Mouse (Mus musculus): ENCODE results near the gene Dcaf7. TPM values are rescaled to one million over a fixed set of nuclear protein-coding genes. Genes with fewer than 3 reads are reported as not detected.
"Not testable (repeated sequence)": the region's sequence is repeated elsewhere in the genome, so short reads cannot be mapped to it uniquely, and the experiment has no call there.

Gene Dcaf7
- polyA plus RNA-seq, 1 experiment from 2014 or later = 94.7 TPM

GRCm38 (mm10) chr11:106054600-106054999 lies 17.9 kb downstream of the Dcaf7 start:
- Histone ChIP-seq H3K27ac (no peak overlapping the region), H3K4me1 (replicated peaks) (no peaks in the 10 kb centered on the region), H3K4me3 (no peak overlapping the region), H3K9me3 (no peaks in the 10 kb centered on the region), H3K36me3 (peaks cover 100% of the 10 kb centered on the region), H3K27me3 (ENCODE audit: insufficient read depth, poor library complexity, severe bottlenecking) (no peaks in the 10 kb centered on the region)
- WGBS = 97% methylated on average over 8 of the region's 8 CpGs
- DNase-seq (ENCODE audit: low spot score) = no peak

GRCm38 (mm10) chr11:106055341-106055740 lies 18.7 kb downstream of the Dcaf7 start:
- Histone ChIP-seq H3K27me3 (ENCODE audit: insufficient read depth, poor library complexity, severe bottlenecking) (no peaks in the 10 kb centered on the region), H3K9me3 (no peaks in the 10 kb centered on the region), H3K36me3 (peaks cover 99% of the 10 kb centered on the region), H3K27ac (no peak overlapping the region), H3K4me3 (no peak overlapping the region), H3K4me1 (replicated peaks) (no peaks in the 10 kb centered on the region)
- WGBS = 90% methylated on average over 6 of the region's 6 CpGs
- DNase-seq (ENCODE audit: low spot score) = no peak

- no peaks in the 10 kb centered on the region for H3K27me3 ChIP-seq (ENCODE audit: insufficient read depth, poor library complexity, severe bottlenecking)
- H3K4me3 ChIP-seq = no peak overlapping the region
- no peaks in the 10 kb centered on the region for H3K9me3 ChIP-seq
- H3K4me1 ChIP-seq (replicated peaks) = no peaks in the 10 kb centered on the region
- H3K36me3 ChIP-seq = peaks cover 83% of the 10 kb centered on the region
- no peak for DNase-seq (ENCODE audit: low spot score)
- WGBS = 91% methylated on average over 8 of the region's 8 CpGs
- no peak overlapping the region for H3K27ac ChIP-seq
Measured at GRCm38 (mm10) chr11:106056819-106057491, 20.3 kb downstream of the Dcaf7 start.

- no peaks in the 10 kb centered on the region for H3K4me1 ChIP-seq (replicated peaks)
- H3K27ac ChIP-seq = no peak overlapping the region
- 83% methylated on average over 8 of the region's 8 CpGs for WGBS
- no peak overlapping the region for H3K4me3 ChIP-seq
- H3K36me3 ChIP-seq = peaks cover 72% of the 10 kb centered on the region
- DNase-seq (ENCODE audit: low spot score) = no peak
- H3K9me3 ChIP-seq = no peaks in the 10 kb centered on the region
- no peaks in the 10 kb centered on the region for H3K27me3 ChIP-seq (ENCODE audit: insufficient read depth, poor library complexity, severe bottlenecking)
Measured at GRCm38 (mm10) chr11:106058020-106058419, 21.3 kb downstream of the Dcaf7 start.

GRCm38 (mm10) chr11:106060549-106060948 lies 23.9 kb downstream of the Dcaf7 start:
- Histone ChIP-seq H3K27me3 (ENCODE audit: insufficient read depth, poor library complexity, severe bottlenecking) (no peaks in the 10 kb centered on the region), H3K36me3 (peaks cover 47% of the 10 kb centered on the region), H3K27ac (no peak overlapping the region), H3K4me3 (no peak overlapping the region), H3K4me1 (replicated peaks) (no peaks in the 10 kb centered on the region), H3K9me3 (no peaks in the 10 kb centered on the region)
- whole genome bisulfite sequencing = 84% methylated on average over 1 of the region's 1 CpGs
- DNase-seq (ENCODE audit: low spot score) = no peak

- H3K4me3 ChIP-seq = no peak overlapping the region
- no peaks in the 10 kb centered on the region for H3K4me1 ChIP-seq (replicated peaks)
- no peak for DNase-seq (ENCODE audit: low spot score)
- H3K36me3 ChIP-seq = peaks cover 39% of the 10 kb centered on the region
- WGBS = 86% methylated on average over 1 of the region's 1 CpGs
- no peaks in the 10 kb centered on the region for H3K27me3 ChIP-seq (ENCODE audit: insufficient read depth, poor library complexity, severe bottlenecking)
- no peak overlapping the region for H3K27ac ChIP-seq
- no peaks in the 10 kb centered on the region for H3K9me3 ChIP-seq
Measured at GRCm38 (mm10) chr11:106061311-106061710, 24.6 kb downstream of the Dcaf7 start.

- DNase-seq (ENCODE audit: low spot score) = no peak
- H3K36me3 ChIP-seq = peaks cover 15% of the 10 kb centered on the region
- no peak overlapping the region for H3K4me3 ChIP-seq
- H3K27ac ChIP-seq = no peak overlapping the region
- WGBS = 83% methylated on average over 5 of the region's 5 CpGs
- no peaks in the 10 kb centered on the region for H3K9me3 ChIP-seq
- peaks cover 12% of the 10 kb centered on the region for H3K4me1 ChIP-seq (replicated peaks)
- no peaks in the 10 kb centered on the region for H3K27me3 ChIP-seq (ENCODE audit: insufficient read depth, poor library complexity, severe bottlenecking)
Measured at GRCm38 (mm10) chr11:106063756-106064155, 27.1 kb downstream of the Dcaf7 start.

- Histone ChIP-seq H3K4me1 (replicated peaks) (peaks cover 12% of the 10 kb centered on the region), H3K27me3 (ENCODE audit: insufficient read depth, poor library complexity, severe bottlenecking) (no peaks in the 10 kb centered on the region), H3K36me3 (peaks cover 6% of the 10 kb centered on the region; the same call in 1 of the 2 replicates), H3K9me3 (no peaks in the 10 kb centered on the region), H3K4me3 (peak overlapping the region; percentile 81), H3K27ac (peak overlapping the region; percentile 87)
- DNase-seq (ENCODE audit: low spot score) = no peak
- WGBS = 47% methylated on average over 18 of the region's 18 CpGs
Measured at GRCm38 (mm10) chr11:106065073-106065922, 28.6 kb downstream of the Dcaf7 start.

GRCm38 (mm10) chr11:106065923-106066571 lies 29.4 kb downstream of the Dcaf7 start, which contains the start of gene Taco1:
Taco1 (plus strand) TSS chr11:106066061.
- under 1% methylated on average over 49 of the region's 49 CpGs for WGBS
- peak; percentile 93 for DNase-seq (ENCODE audit: low spot score)
- Histone ChIP-seq H3K4me1 (replicated peaks) (peaks cover 12% of the 10 kb centered on the region), H3K27ac (peak within 1 kb of the TSS; percentile 87), H3K4me3 (peak within 1 kb of the TSS; percentile 81), H3K27me3 (ENCODE audit: insufficient read depth, poor library complexity, severe bottlenecking) (no peaks in the 10 kb centered on the region), H3K9me3 (no peaks in the 10 kb centered on the region), H3K36me3 (peaks cover 6% of the 10 kb centered on the region; the same call in 1 of the 2 replicates)

GRCm38 (mm10) chr11:106066616-106067015 lies 29.9 kb downstream of the Dcaf7 start:
- Histone ChIP-seq H3K4me3 (peak overlapping the region; percentile 81), H3K4me1 (replicated peaks) (peaks cover 12% of the 10 kb centered on the region), H3K27ac (peak overlapping the region; percentile 87)
- not testable (repeated sequence) for H3K27me3 ChIP-seq (ENCODE audit: insufficient read depth, poor library complexity, severe bottlenecking); H3K9me3 ChIP-seq; H3K36me3 ChIP-seq
- DNase-seq (ENCODE audit: low spot score) = peak; percentile 66
- WGBS = 18% methylated on average over 23 of the region's 23 CpGs

- no peaks in the 10 kb centered on the region for H3K27me3 ChIP-seq (ENCODE audit: insufficient read depth, poor library complexity, severe bottlenecking)
- no peak overlapping the region for H3K4me3 ChIP-seq
- no peak for DNase-seq (ENCODE audit: low spot score)
- H3K4me1 ChIP-seq (replicated peaks) = no peaks in the 10 kb centered on the region
- H3K27ac ChIP-seq = no peak overlapping the region
- WGBS = 91% methylated on average over 3 of the region's 3 CpGs
- no peaks in the 10 kb centered on the region for H3K9me3 ChIP-seq
- H3K36me3 ChIP-seq = peaks cover 27% of the 10 kb centered on the region
Measured at GRCm38 (mm10) chr11:106073774-106074173, 37.1 kb downstream of the Dcaf7 start.

- 8% methylated on average over 4 of the region's 4 CpGs for WGBS
- Histone ChIP-seq H3K4me3 (no peak overlapping the region), H3K27me3 (ENCODE audit: insufficient read depth, poor library complexity, severe bottlenecking) (no peaks in the 10 kb centered on the region), H3K4me1 (replicated peaks) (no peaks in the 10 kb centered on the region), H3K27ac (no peak overlapping the region), H3K36me3 (peaks cover 21% of the 10 kb centered on the region), H3K9me3 (no peaks in the 10 kb centered on the region)
- peak; percentile 76 for DNase-seq (ENCODE audit: low spot score)
Measured at GRCm38 (mm10) chr11:106076321-106076720, 39.6 kb downstream of the Dcaf7 start.

Measured in hindbrain, embryonic 10.5 days (tissue).